Mouse (Mus musculus): Measurements from ENCODE around the gene Rapgefl1. TPM values are rescaled to one million over a fixed set of nuclear protein-coding genes. Genes with fewer than 3 reads are reported as not detected.
"Not testable (repeated sequence)": the region's sequence is repeated elsewhere in the genome, so short reads cannot be mapped to it uniquely, and the experiment has no call there.

Gene Rapgefl1
- polyA plus RNA-seq, 1 experiment from 2014 or later: 2.2 TPM

DNA sequence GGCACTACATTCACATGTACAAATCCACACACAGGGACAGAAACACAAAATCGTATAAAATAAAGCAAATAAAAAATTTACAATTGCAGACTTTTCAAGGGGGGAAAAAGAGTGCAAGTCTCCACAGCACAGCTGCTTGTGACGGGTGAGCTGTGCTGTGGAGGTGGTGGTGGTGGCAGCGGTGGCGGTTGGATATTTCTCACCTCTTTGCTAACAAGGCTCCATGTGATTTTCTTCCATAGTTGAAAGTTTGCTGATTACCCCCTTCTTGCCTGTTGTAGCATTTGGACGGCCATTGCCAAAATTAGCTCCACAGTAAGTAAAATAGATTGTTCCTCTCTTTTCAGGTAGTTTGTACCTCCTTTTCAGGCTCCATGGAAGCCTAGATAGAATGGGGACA, 32.0 kb upstream of the Rapgefl1 start, which contains the start of gene Casc3:
Gene Casc3, plus strand, starts transcription at position 301 of the 400 bp plus-strand sequence.
- Histone ChIP-seq H3K27me3 (ENCODE audit: control insufficient read depth, insufficient read depth, low read length) (no peaks in the 10 kb centered on the region), H3K9ac (ENCODE audit: low read length) (no peak within 1 kb of the TSS), H3K36me3 (ENCODE audit: control insufficient read depth, insufficient read depth, low read length) (peaks cover 43% of the 10 kb centered on the region), H3K4me3 (ENCODE audit: low read depth, low read length) (no peak within 1 kb of the TSS), H3K27ac (replicated peaks; ENCODE audit: low read depth, low read length) (no peak within 1 kb of the TSS), H3K4me1 (ENCODE audit: control insufficient read depth, insufficient read depth, low read length) (no peaks in the 10 kb centered on the region), H3K9me3 (ENCODE audit: control insufficient read depth, low read length) (no peaks in the 10 kb centered on the region), H3K4me2 (ENCODE audit: low read depth, severe bottlenecking) (no peak within 1 kb of the TSS)
- DNase-seq (ENCODE audit: low spot score) (no peak), ATAC-seq (ENCODE audit: insufficient number of reproducible peaks, low FRiP score, low TSS enrichment, low read depth) (no peak)
- WGBS: 89% methylated on average over 5 of the region's 5 CpGs

DNA sequence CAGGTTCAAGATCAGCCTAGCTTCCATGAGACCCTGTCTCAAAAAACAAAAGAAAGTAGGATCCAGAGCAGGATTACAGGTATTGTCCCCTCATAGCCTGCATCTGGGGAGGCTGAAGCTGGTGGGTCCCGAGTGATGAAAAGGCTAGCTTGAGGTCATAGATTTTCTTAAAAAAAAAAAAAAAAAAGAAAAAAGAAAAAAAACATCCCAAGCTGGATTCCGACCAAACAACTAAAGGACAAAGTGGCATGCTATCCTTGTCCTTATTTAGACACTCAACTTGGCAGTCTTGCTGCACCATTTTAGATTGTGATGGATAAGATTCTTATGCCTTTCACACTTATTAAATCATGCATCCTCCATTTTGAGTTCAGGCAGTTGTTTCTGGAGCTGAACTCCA, 28.2 kb upstream of the Rapgefl1 start:
- no peak for ATAC-seq (ENCODE audit: insufficient number of reproducible peaks, low FRiP score, low TSS enrichment, low read depth)
- no peak overlapping the region for H3K4me3 ChIP-seq (ENCODE audit: low read depth, low read length)
- H3K9ac ChIP-seq (ENCODE audit: low read length): no peak overlapping the region
- 85% methylated on average over 2 of the region's 2 CpGs for WGBS
- H3K27ac ChIP-seq (replicated peaks; ENCODE audit: low read depth, low read length): no peak overlapping the region
- peaks cover 4% of the 10 kb centered on the region; the same call in 1 of the 2 replicates for H3K4me1 ChIP-seq (ENCODE audit: control insufficient read depth, insufficient read depth, low read length)
- no peaks in the 10 kb centered on the region for H3K27me3 ChIP-seq (ENCODE audit: control insufficient read depth, insufficient read depth, low read length)
- no peak overlapping the region for H3K4me2 ChIP-seq (ENCODE audit: low read depth, severe bottlenecking)
- H3K9me3 ChIP-seq (ENCODE audit: control insufficient read depth, low read length): no peaks in the 10 kb centered on the region
- no peak for DNase-seq (ENCODE audit: low spot score)
- peaks cover 27% of the 10 kb centered on the region for H3K36me3 ChIP-seq (ENCODE audit: control insufficient read depth, insufficient read depth, low read length)

DNA sequence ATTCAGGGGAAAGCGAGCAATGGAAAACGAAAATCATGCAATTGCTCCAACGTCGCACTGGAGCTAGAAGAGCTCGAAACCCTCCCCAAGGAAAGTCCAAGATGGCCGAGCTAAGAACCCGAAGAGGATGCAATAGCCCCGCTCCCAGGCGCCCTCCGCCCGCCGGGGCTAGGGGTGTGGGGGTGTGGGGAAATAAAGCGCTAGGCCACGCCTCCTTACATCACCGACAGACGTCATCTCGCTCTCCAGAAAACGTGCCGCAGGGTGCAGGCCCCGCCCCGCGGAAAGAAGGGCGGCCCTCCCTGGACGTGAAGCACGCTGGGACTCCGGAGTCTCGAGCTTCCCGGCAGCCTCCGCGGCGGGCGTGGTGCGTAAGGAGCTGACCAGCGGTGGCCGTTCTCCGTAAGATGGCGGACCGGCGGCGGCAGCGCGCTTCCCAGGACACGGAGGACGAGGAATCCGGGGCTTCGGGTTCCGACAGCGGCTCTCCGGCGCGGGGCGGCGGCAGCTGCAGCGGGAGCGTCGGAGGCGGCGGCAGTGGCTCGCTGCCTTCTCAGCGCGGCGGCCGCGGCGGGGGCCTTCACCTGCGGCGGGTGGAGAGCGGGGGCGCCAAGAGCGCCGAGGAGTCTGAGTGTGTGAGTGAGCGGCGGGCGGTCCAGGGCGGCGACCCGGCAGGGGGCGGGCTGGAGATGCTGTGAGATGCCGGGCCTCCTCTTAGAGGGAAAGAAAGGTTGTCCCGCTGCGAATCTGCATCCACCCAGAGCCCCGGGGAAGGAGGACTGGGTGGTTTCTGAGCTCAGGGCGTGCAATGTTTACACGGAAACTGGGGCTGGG, 26.9 kb upstream of the Rapgefl1 start:
- DNase-seq (ENCODE audit: low spot score) (peak; percentile 99), ATAC-seq (ENCODE audit: insufficient number of reproducible peaks, low FRiP score, low TSS enrichment, low read depth) (peak; percentile 98)
- Histone ChIP-seq H3K27me3 (ENCODE audit: control insufficient read depth, insufficient read depth, low read length) (no peaks in the 10 kb centered on the region), H3K4me1 (ENCODE audit: control insufficient read depth, insufficient read depth, low read length) (peaks cover 4% of the 10 kb centered on the region; the same call in 1 of the 2 replicates), H3K4me2 (ENCODE audit: low read depth, severe bottlenecking) (peak overlapping the region; percentile 66), H3K4me3 (ENCODE audit: low read depth, low read length) (peak overlapping the region; percentile 85), H3K27ac (replicated peaks; ENCODE audit: low read depth, low read length) (peak overlapping the region; percentile 89), H3K9ac (ENCODE audit: low read length) (peak overlapping the region; percentile 86), H3K9me3 (ENCODE audit: control insufficient read depth, low read length) (no peaks in the 10 kb centered on the region), H3K36me3 (ENCODE audit: control insufficient read depth, insufficient read depth, low read length) (peaks cover 16% of the 10 kb centered on the region)
- under 1% methylated on average over 83 of the region's 84 CpGs for WGBS

DNA sequence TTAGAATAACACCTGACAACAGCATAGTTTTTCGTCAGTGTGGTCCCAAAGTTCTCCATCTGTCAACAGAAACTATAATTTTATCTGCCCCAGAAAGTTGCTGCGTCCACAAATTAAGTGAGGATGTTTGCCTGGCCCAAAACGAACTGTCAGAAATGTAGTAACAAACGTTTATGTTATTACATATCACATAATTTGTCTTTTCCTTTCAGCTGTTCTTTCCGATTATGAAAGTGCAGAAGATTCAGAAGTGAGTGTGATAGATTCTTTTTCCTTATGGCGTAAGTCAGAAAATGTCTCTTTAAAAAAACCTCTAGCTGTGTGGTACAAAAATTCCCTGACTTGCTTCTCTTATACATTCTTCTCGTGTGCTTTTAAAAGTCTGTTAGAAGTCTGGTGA, 25.9 kb upstream of the Rapgefl1 start:
- Histone ChIP-seq H3K27ac (replicated peaks; ENCODE audit: low read depth, low read length) (no peak overlapping the region), H3K27me3 (ENCODE audit: control insufficient read depth, insufficient read depth, low read length) (no peaks in the 10 kb centered on the region), H3K4me3 (ENCODE audit: low read depth, low read length) (peak overlapping the region; percentile 85), H3K9me3 (ENCODE audit: control insufficient read depth, low read length) (no peaks in the 10 kb centered on the region), H3K9ac (ENCODE audit: low read length) (no peak overlapping the region; the same call in 1 of the 2 replicates), H3K4me2 (ENCODE audit: low read depth, severe bottlenecking) (peak overlapping the region; percentile 66), H3K36me3 (ENCODE audit: control insufficient read depth, insufficient read depth, low read length) (peaks cover 12% of the 10 kb centered on the region), H3K4me1 (ENCODE audit: control insufficient read depth, insufficient read depth, low read length) (peaks cover 4% of the 10 kb centered on the region; the same call in 1 of the 2 replicates)
- no peak for ATAC-seq (ENCODE audit: insufficient number of reproducible peaks, low FRiP score, low TSS enrichment, low read depth)
- DNase-seq (ENCODE audit: low spot score): no peak
- 60% methylated on average over 7 of the region's 7 CpGs for WGBS

DNA sequence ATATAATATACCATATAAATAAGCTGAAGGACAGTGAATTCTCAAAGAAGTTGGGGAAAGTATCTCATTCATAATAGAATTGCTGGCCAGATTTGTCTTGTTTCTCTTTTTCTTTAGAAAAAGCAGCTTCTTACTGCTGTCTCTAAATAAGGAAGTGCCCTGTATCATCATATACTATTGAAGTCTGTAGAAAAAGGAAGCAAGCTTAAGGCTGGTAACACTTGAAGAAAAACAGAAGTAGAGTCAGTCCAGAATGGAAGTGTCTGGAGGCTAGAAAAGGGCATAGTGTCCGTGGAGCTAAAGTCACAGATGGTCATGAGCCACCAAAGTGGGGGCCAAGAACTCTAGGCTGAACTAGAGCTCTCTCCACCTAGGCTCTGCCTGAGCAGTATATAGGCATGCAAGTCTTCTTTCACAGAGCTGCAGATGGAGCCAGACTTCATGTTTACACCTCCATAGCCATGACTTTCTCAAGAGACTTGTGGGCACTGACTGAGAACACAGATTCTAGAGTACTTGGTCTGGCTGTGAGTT, 19.8 kb upstream of the Rapgefl1 start:
- Histone ChIP-seq H3K36me3 (ENCODE audit: control insufficient read depth, insufficient read depth, low read length) (peaks cover 38% of the 10 kb centered on the region), H3K27me3 (ENCODE audit: control insufficient read depth, insufficient read depth, low read length) (no peaks in the 10 kb centered on the region), H3K27ac (replicated peaks; ENCODE audit: low read depth, low read length) (no peak overlapping the region), H3K4me1 (ENCODE audit: control insufficient read depth, insufficient read depth, low read length) (no peaks in the 10 kb centered on the region), H3K9me3 (ENCODE audit: control insufficient read depth, low read length) (no peaks in the 10 kb centered on the region), H3K9ac (ENCODE audit: low read length) (no peak overlapping the region), H3K4me3 (ENCODE audit: low read depth, low read length) (no peak overlapping the region), H3K4me2 (ENCODE audit: low read depth, severe bottlenecking) (no peak overlapping the region)
- DNase-seq (ENCODE audit: low spot score) (no peak), ATAC-seq (ENCODE audit: insufficient number of reproducible peaks, low FRiP score, low TSS enrichment, low read depth) (no peak)
- WGBS: 93% methylated on average over 1 of the region's 1 CpGs

DNA sequence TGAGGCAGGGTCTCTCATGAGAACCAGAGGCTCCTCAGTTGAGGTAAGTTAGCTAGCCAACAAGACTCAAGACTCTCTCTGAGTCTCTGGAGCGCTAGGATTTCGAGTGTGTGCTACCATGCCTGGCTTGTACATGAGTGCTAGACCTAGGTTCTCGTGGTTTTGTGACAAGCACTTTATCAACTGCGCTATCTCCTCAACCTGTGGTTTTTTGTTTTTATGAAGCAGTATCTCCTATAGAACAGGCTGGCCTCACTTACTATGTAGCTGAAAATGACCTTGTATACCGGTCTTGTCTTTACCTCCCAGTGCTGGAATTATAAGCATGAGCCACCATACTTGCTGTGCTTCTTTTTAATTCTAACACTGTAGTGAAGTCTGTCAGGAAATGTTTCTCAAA, 15.6 kb upstream of the Rapgefl1 start:
- peaks cover 51% of the 10 kb centered on the region for H3K36me3 ChIP-seq (ENCODE audit: control insufficient read depth, insufficient read depth, low read length)
- 95% methylated on average over 5 of the region's 5 CpGs for WGBS

DNA sequence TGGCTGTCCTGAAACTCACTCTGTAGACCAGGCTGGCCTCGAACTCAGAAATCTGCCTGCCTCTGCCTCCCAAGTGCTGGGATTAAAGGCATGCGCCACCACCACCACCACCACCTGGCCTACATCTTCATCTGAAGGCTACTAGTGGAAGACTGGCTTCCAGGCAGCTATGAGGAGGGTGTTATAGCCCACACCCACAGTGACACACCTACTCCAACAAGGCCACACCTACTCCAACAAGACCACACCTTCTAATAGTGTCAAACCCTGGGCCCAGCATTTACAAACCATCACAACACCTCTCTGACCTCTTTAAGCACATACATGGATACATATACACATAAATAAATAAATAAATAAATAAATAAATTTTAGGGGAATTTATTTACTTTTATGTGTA, 10.5 kb upstream of the Rapgefl1 start:
- not testable (repeated sequence) for H3K27me3 ChIP-seq (ENCODE audit: control insufficient read depth, insufficient read depth, low read length); DNase-seq (ENCODE audit: low spot score); H3K4me2 ChIP-seq (ENCODE audit: low read depth, severe bottlenecking); H3K9ac ChIP-seq (ENCODE audit: low read length); ATAC-seq (ENCODE audit: insufficient number of reproducible peaks, low FRiP score, low TSS enrichment, low read depth); H3K4me3 ChIP-seq (ENCODE audit: low read depth, low read length); H3K4me1 ChIP-seq (ENCODE audit: control insufficient read depth, insufficient read depth, low read length); H3K27ac ChIP-seq (replicated peaks; ENCODE audit: low read depth, low read length); H3K9me3 ChIP-seq (ENCODE audit: control insufficient read depth, low read length)
- H3K36me3 ChIP-seq (ENCODE audit: control insufficient read depth, insufficient read depth, low read length): peaks cover 44% of the 10 kb centered on the region
- WGBS: 92% methylated on average over 2 of the region's 2 CpGs

More for the DNA sequence above, 15.6 kb upstream of the Rapgefl1 start:
- H3K27ac ChIP-seq (replicated peaks; ENCODE audit: low read depth, low read length): no peak overlapping the region
- H3K9ac ChIP-seq (ENCODE audit: low read length): no peak overlapping the region
- no peak overlapping the region for H3K4me2 ChIP-seq (ENCODE audit: low read depth, severe bottlenecking)
- no peaks in the 10 kb centered on the region for H3K9me3 ChIP-seq (ENCODE audit: control insufficient read depth, low read length)
- no peak for DNase-seq (ENCODE audit: low spot score)
- no peak overlapping the region for H3K4me3 ChIP-seq (ENCODE audit: low read depth, low read length)
- no peaks in the 10 kb centered on the region for H3K27me3 ChIP-seq (ENCODE audit: control insufficient read depth, insufficient read depth, low read length)
- H3K4me1 ChIP-seq (ENCODE audit: control insufficient read depth, insufficient read depth, low read length): no peaks in the 10 kb centered on the region
- no peak for ATAC-seq (ENCODE audit: insufficient number of reproducible peaks, low FRiP score, low TSS enrichment, low read depth)

DNA sequence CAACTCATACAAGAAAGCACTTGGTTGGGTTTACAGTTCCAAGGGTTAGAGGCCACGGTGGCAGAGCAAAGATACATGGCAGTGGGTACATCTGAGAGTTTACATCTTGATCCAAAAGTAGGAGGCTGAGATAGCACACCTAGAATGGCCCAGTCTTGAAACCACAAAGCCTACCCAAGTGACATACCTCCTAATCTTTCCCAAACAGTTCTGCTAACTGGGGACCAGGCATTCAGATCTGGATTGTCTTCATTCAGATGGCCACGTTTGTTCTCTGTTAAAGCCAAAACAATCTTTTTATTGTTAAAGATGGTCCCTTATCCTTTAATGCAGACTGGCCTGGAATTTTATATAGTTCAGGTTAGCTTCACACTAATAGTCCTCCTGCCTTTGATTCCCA, 8.7 kb upstream of the Rapgefl1 start:
- WGBS: 93% methylated on average over 2 of the region's 2 CpGs
- DNase-seq (ENCODE audit: low spot score) (no peak), ATAC-seq (ENCODE audit: insufficient number of reproducible peaks, low FRiP score, low TSS enrichment, low read depth) (no peak)
- Histone ChIP-seq H3K9me3 (ENCODE audit: control insufficient read depth, low read length) (no peaks in the 10 kb centered on the region), H3K27me3 (ENCODE audit: control insufficient read depth, insufficient read depth, low read length) (no peaks in the 10 kb centered on the region), H3K4me3 (ENCODE audit: low read depth, low read length) (no peak overlapping the region), H3K4me2 (ENCODE audit: low read depth, severe bottlenecking) (no peak overlapping the region), H3K36me3 (ENCODE audit: control insufficient read depth, insufficient read depth, low read length) (peaks cover 41% of the 10 kb centered on the region), H3K4me1 (ENCODE audit: control insufficient read depth, insufficient read depth, low read length) (no peaks in the 10 kb centered on the region), H3K27ac (replicated peaks; ENCODE audit: low read depth, low read length) (no peak overlapping the region), H3K9ac (ENCODE audit: low read length) (no peak overlapping the region)

Measured in limb, embryonic 11.5 days (tissue).